Mouse (Mus musculus) WW6 (cell line): ENCODE results near the gene Gdf9.

ENCODE experiments used
- DNase-seq: peaks from one replicate; pipeline ENCODE4 v3.0.0-alpha.2; 2013; ENCODE audit warnings: low read depth, low spot score

Gdf9 gene

GRCm38 (mm10) chr11:53445562-53445961 is 14.7 kb downstream of the Gdf9 start:
- DNase-seq, result no peak

GRCm38 (mm10) chr11:53446183-53446582 is 15.4 kb downstream of the Gdf9 start:
- no peak for DNase-seq

GRCm38 (mm10) chr11:53447996-53448395 is 17.2 kb downstream of the Gdf9 start:
- no peak for DNase-seq

- DNase-seq, result no peak
Measured at GRCm38 (mm10) chr11:53448529-53448928, 17.7 kb downstream of the Gdf9 start.

- DNase-seq, result no peak
Measured at GRCm38 (mm10) chr11:53450070-53450705, 19.4 kb downstream of the Gdf9 start.

- DNase-seq, result no peak
Measured at GRCm38 (mm10) chr11:53451361-53451760, 20.5 kb downstream of the Gdf9 start.

GRCm38 (mm10) chr11:53452396-53452795 is 21.6 kb downstream of the Gdf9 start:
- DNase-seq, result no peak

- no peak for DNase-seq
Measured at GRCm38 (mm10) chr11:53453031-53453430, 22.2 kb downstream of the Gdf9 start.

- DNase-seq, result no peak
Measured at GRCm38 (mm10) chr11:53456474-53457371, 25.9 kb downstream of the Gdf9 start, which contains the start of the genes Gm10447 and Shroom1. Gene Gm10447, minus strand, starts transcription at chr11:53457110. Gene Shroom1, plus strand, starts transcription at chr11:53457205.

- no peak for DNase-seq
Measured at GRCm38 (mm10) chr11:53457372-53457954, 26.6 kb downstream of the Gdf9 start.

- DNase-seq, result no peak
Measured at GRCm38 (mm10) chr11:53458996-53459395, 28.2 kb downstream of the Gdf9 start.

GRCm38 (mm10) chr11:53460192-53460591 is 29.4 kb downstream of the Gdf9 start:
- DNase-seq, result no peak

GRCm38 (mm10) chr11:53461727-53462126 is 30.9 kb downstream of the Gdf9 start:
- no peak for DNase-seq

GRCm38 (mm10) chr11:53463551-53464424 is 33.0 kb downstream of the Gdf9 start:
- DNase-seq, result no peak

- DNase-seq, result no peak
Measured at GRCm38 (mm10) chr11:53466231-53466971, 35.6 kb downstream of the Gdf9 start.

- no peak for DNase-seq
Measured at GRCm38 (mm10) chr11:53469294-53469967, 38.6 kb downstream of the Gdf9 start.

GRCm38 (mm10) chr11:53469968-53470695 is 39.3 kb downstream of the Gdf9 start, which contains the start of gene Gm9837:
Gene Gm9837, minus strand, starts transcription at chr11:53470479.
- no peak for DNase-seq

GRCm38 (mm10) chr11:53472709-53473108 is 41.9 kb downstream of the Gdf9 start:
- DNase-seq, result no peak

GRCm38 (mm10) chr11:53475620-53476019 is 44.8 kb downstream of the Gdf9 start:
- no peak for DNase-seq
